Mouse (Mus musculus) brain, embryonic 18.5 days (tissue): ENCODE data around the gene Tnfrsf13c.
A peak's percentile ranks its signal among the peaks of the same experiment; 100 is the strongest.
"Not testable (repeated sequence)": the region's sequence is repeated elsewhere in the genome, so short reads cannot be mapped to it uniquely, and the experiment has no call there.

Experiments
- DNase-seq: peaks from one replicate; pipeline ENCODE4 v3.0.0-alpha.2; 2012; ENCODE audit warnings: low read depth, low spot score

Tnfrsf13c gene

DNA sequence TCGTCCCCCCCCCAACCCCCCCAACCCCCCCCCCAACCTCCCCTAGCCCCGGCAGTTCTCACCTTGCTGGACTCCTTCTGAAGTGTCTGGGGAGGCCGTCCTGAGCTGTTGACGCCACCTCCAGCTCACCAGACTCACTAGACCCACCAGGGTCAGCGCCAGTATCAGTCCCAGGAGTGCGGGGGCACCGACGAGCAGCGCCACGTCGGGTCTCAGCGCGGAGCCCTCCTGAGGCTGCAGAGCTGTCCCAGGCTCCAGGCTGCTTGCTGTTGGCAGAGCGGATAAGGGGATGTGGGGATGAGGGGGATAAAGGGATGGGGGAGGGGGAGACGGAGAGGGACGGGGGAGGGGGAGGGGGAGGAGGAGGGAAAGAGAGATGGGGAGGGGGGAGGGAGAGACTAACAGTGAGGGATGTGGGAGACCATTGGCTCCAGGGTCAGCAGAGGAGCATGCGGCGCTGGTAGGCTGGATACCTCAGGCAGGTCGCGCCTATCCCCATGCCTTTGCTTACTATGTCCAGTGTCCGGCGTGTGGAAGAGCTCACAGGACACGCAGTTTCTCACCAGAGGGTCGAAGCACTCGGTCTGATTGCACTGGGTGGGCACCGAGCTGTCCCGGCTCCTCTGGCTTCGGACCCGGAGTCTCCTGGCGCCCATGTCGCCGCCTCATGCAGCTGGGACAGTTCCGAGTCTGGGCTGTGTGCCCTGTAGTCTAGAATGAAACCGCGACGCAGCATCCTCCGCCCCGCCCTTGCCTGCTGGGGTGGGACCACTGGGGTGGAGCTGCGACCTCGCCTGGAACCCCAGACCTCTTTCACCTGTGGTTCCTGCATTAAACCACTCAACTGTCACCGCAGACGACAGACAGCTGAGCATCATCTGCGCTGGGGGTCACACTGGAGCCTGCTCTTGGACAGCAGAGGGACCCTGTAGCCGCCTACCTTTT is at the start of gene Tnfrsf13c:
Gene Tnfrsf13c (minus strand): TSS at position 713 of the 945 bp plus-strand sequence.
- DNase-seq, result no peak

DNA sequence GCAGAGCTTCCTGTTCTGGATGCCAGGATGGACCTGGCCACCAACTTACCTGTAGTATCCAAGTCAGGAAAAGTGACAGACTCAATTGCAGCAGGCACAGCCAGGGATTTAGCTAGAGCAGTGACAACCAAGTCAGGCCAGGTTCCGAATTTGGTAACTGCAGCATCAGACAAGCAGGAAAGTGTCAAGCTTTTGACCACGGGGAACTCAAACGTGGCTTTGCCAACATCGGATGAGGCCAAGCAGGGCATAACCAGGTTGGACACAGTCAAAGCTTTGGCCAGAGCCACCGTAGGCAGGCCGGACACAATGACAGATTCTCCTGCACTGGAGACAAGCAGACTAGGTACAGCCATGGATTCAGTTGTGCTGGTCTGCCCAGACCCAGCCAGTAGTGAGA is 48.1 kb upstream of the Tnfrsf13c start:
- DNase-seq, result no peak

DNA sequence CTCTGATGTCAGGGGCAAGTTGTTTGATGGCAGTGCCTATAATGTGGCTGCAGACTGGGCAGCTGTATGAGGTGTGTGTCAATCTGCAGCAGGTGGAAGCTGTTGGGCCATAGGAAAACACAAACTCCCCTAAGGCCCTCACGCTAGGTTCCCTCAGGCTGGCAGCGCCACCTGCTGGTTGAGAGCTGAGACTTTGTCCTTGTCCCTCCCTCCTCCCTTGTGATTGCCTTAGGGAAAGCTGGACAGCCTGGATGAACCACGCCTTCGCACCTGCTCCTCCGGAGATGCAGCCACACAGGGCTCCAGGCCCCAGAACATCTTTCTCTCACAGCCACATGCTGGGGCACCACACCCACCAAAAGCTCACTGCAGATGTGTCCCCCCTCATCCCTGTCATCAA is 47.0 kb upstream of the Tnfrsf13c start:
- no peak for DNase-seq

DNA sequence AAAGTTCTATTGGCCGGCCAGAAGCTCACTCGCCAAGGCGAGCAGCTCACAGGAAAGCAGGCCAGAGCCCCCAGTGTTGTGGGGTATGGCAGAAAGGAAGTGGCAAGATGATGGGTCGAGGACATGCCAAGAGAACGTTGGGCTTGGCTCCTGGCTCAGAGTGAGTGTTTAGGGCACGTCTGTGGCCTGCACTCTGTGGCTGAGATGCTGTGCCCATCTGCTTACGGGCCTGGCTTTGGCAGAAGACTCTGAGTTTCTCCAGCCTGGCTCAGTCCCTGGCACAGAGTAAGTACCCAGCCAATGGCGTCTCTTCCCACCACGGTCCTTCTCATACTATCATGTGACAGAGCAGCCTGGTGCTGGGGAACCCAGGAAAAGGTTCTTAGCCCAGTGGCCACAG is 44.6 kb upstream of the Tnfrsf13c start:
- no peak for DNase-seq

GRCm38 (mm10) chr15:82268185-82268584 is 44.0 kb upstream of the Tnfrsf13c start:
- no peak for DNase-seq

GRCm38 (mm10) chr15:82266356-82266755 is 42.2 kb upstream of the Tnfrsf13c start:
- DNase-seq, result no peak

DNA sequence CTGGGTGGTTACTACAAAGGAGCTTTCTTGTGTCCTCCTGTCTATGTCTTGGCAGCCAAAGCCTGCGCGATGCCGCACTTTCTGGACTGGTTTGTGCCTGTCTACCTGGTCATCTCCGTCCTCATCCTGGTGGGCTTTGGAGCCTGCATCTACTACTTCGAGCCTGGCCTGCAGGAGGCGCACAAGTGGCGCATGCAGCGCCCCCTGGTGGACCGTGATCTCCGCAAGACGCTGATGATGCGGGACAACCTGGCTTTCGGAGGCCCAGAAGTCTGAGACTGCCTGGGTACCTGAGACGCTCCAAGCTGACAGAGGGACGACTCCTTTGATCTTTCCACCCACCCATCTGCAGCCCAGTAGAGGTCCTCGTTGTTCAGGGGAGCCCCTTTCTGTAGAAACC is 35.3 kb upstream of the Tnfrsf13c start:
- no peak for DNase-seq

- DNase-seq, result peak; percentile 90
Measured at GRCm38 (mm10) chr15:82255944-82256383, 31.8 kb upstream of the Tnfrsf13c start.

- no peak for DNase-seq
Measured at GRCm38 (mm10) chr15:82255248-82255647, 31.1 kb upstream of the Tnfrsf13c start.

DNA sequence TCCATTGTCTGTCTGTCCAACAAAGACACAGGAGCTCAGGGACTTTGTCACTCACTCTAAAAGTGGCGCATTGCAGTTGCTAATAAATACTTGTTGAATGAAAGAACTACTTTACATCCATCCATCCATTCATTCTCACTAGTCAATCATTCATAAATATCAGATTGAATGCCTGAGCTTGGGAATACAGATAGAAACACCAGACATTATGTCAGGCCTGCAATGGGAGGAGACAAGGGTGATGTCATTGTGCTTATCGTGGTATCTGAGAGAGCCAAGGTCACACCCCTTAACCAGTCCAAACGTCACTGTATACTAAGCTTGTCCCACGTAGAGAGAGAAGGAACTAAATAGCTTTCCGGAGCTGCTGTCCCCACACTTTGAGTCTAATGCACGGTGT is 27.9 kb upstream of the Tnfrsf13c start, which contains the start of gene 1500009C09Rik:
Gene 1500009C09Rik (plus strand): TSS at position 301 of the 400 bp plus-strand sequence.
- no peak for DNase-seq

DNA sequence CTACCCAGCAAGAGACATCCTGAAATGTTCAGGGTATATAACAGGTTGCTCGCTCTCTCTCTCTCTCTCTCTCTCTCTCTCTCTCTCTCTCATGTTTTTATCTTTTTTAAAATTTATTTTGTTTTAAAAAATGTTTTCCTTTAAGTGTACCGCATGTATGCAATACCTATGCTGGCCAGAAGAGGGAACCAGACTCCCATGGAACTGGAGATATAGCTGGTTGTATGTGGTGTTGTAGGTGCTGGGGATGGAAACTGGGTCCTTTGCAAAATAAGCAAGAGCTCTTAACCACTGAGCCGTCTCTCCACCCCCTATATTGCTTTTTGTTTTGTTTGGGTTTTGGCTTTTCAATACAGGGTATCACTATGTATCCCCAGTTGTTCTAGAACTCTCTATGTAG is 27.4 kb upstream of the Tnfrsf13c start:
- no peak for DNase-seq

DNA sequence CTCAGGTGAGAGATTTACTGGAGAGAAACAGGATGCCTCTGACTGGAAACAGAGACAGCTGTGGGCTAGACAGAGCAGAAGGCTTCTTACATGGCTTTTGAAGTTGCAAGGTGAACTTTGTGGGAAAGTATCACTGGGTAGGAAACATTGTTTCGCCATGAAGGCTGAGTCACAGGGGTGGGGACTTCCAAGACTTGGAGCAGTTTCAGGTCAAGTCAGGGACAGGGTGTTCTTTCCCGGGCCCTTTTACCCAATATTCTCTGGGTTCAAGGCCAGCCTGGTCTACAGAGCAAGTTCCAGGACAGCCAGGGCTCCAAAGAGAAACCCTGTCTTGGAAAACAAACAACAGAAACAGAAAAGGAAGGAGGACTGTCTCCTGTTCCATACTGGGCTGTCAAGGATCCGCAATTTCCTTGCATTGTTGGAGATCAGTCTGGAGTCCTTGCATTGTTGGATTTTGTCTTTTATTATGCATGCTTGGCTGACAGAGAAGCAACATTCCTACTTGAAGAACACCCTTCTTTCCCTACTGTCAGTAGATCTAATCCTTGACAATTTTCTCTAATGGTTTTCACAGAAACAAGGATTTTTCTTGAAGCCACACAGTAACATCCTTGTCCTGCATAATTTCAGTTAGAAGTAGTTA is 23.1 kb upstream of the Tnfrsf13c start:
- no peak for DNase-seq

GRCm38 (mm10) chr15:82244805-82245161 is 20.6 kb upstream of the Tnfrsf13c start:
- DNase-seq, result not testable (repeated sequence)

DNA sequence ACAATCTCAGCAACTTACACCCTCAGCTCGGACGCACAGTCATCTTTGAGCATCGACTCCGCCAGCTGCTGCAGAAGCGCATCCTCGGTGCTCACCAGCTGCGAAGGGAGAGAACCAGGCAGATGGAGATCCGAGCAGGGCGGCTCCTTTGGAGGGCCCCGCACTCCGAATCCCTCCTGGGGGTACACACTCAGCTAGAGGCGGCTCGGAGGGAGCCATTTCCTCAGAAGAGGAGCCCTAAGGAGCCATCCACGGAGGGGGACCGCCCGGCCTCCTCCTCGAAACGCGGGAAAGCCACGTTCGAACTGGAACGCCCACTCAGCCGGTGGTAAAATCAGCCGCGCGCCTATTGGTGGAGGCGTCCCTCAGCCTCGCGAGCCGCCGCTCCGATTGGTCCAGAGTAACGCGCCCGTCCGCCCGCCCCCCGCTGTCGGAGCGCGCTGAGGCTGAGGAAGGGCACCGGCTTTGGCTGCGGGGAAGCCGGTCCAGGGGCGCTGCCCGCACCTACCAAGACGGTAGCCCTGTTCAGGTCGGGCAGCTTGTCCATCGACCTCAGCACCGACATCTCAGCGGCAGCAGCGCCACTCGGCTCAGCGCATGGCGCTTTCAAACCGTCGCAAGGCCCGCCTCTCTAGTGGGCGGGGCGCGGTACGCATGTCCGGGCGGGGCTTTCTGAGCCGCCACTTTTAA is 20.1 kb upstream of the Tnfrsf13c start, which contains the start of gene Cenpm:
Gene Cenpm (minus strand): TSS at position 634 of the 690 bp plus-strand sequence.
- DNase-seq, result peak; percentile 80

DNA sequence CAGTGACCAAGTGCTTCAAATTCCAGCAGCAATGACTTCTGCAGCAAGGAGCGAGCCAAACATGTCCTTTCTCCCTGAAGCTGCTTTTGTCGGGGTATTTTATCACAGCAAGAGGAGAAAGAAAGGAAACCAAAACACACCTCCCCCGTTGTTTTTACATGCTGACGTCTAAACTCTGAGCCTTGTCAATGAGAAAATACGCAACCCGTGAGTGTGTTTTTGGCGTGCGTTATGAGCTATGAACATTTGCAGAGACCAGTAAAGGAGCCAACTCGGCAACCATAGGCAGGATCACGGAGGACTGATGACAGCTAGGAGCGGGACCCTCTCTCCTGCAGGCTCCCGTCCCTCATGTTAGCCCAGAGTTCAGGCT is 19.6 kb upstream of the Tnfrsf13c start:
- no peak for DNase-seq

DNA sequence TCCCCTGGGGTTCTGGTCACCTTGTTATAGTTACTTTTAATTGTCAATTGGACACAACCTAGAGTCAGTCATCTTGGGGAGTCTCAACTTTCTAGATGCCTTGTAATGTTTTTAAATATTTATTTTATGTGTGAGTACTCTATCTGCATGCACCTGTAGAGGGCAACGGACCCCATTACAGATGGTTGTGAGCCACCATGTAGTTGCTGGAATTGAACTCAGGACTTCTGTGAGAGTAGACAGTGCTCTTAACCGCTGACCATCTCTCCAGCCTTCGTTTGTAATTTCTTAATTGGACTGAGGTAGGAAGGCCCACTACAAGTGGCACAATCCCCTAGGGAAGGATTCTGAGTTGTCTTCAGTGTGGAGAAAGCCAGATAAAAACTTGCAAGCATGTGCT is 19.1 kb upstream of the Tnfrsf13c start:
- DNase-seq, result no peak

DNA sequence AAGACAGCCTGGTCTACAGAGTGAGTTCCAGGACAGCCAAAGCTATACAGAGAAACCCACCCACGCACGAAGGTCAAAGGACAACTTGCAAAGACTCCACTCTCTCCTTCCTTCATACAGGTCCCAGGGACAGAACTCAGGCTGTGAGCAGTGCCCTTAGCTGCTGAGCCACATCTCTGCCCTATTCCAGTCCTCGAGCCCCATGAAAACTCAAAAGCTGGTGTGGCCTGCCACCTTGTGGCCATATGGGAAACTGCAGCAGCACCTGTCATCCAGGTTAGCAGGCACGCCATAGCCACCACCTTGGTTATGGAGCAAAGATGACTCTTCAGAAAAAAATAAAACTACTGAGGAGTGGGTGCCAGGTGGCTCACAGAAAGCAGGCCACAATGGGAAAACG is 12.4 kb upstream of the Tnfrsf13c start:
- DNase-seq, result no peak

- DNase-seq, result no peak
Measured at GRCm38 (mm10) chr15:82235661-82236060, 11.5 kb upstream of the Tnfrsf13c start.

DNA sequence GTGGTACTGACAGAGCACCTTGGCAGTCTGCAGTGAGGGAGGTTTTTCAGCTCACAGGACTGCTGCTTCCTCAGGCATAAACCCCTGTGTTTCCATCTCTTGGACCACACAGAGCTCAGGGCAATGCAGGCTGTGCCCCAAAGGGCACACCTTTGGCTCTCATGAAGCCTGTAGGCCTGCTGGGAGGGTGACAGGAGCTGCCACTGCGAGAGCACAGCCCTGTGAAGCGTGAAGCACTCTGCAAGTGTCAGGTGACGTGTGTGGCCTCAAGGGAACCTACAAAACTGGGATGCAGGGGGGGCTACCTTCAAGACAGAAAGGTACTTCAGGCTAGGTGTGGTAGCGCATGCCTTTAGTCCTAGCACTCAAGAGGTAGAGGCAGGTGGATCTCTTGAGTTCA is 8.5 kb upstream of the Tnfrsf13c start:
- DNase-seq, result no peak

DNA sequence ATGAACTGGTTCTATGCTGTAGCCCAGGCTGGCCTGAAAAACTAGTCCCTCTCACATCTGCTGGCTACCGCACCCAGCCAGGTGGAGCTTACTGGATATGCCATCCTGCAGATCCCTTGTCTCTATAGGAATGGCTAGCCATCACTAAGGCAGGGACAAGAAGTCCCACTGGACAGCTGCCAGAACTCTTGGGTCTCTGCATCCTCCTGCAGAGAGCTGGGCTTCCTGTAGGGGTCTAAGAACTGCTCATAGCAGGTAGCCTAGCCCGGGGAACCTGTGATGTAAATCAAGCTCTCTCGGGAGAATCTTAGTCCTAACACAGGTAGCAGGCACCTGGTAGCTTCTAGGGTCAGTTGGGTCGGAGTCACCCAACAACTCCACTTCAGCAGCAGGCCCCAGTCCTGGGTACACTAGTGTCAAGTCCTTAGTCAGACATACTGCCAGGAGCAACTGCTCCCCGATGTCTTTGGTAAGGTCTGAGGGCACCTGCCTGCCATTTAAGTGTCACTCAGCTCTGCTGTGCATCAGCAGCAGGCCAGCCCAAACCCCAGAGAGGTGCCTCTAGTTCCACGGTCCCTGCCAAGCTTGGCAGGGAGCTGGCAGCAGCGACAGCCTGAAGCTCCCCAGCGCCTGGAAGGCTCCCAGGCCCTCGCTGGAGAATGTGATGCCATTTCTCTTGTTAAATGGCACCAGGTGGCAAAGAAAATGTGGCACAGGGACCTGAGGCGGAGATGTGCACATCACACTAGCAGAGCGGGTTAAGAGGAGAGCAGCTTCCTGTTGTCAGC is 7.6 kb upstream of the Tnfrsf13c start:
- no peak for DNase-seq

DNA sequence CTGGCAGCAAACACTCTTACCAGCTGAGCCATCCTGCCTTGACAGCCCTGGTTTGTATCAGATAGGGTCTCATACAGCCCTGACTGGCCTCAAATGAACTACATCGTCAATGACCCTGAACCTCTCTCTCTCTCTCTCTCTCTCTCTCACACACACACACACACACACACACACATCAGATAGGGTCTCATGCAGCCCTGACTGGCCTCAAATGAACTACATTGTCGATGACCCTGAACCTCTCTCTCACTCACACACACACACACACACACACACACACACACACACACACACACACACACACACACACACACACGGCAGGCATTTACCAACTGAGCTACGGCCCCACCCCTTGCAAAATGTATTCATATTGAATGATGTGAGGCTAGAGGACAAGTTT is 6.9 kb upstream of the Tnfrsf13c start:
- no peak for DNase-seq
